9 mouse cellular contexts compared by ENCODE assay signal in genomic region chr16:10749824-10750223, GRCm38 (mm10). TPM values are rescaled to one million over a fixed set of nuclear protein-coding genes. Genes with fewer than 3 reads are reported as not detected.
DNase-seq lines count a peak whose midpoint lies in the region; ATAC-seq lines count a peak whose summit lies in the region.
"Had no signal": no experiment of that assay in that cellular context is flagged by ENCODE, and none has a peak within 500 bp of the region (broad histone marks: within the 10 kb centered on the region; RNA-seq: fewer than 3 reads in every experiment).

No protein-coding gene starts in this region.

- H3K9me3 ChIP-seq in heart, embryonic 12.5 days (replicated peaks): no peaks in the 10 kb centered on the region
- H3K9me3 ChIP-seq in intestine, embryonic 14.5 days (ENCODE audit: control insufficient read depth, low read length): no peaks in the 10 kb centered on the region
- no peaks in the 10 kb centered on the region for H3K9me3 ChIP-seq in stomach, embryonic 16.5 days (replicated peaks; ENCODE audit: control insufficient read depth, low read length)
- no peaks in the 10 kb centered on the region for H3K9me3 ChIP-seq in midbrain, embryonic 13.5 days
- no peaks in the 10 kb centered on the region for H3K9me3 ChIP-seq in midbrain, embryonic 11.5 days (ENCODE audit: control insufficient read depth, low read length)

- no peaks in the 10 kb centered on the region for H3K36me3 ChIP-seq in heart, embryonic 12.5 days
- no peaks in the 10 kb centered on the region for H3K36me3 ChIP-seq in intestine, embryonic 14.5 days (ENCODE audit: control insufficient read depth, insufficient read depth, low read length)
- no peaks in the 10 kb centered on the region for H3K36me3 ChIP-seq in stomach, embryonic 16.5 days (ENCODE audit: control insufficient read depth, insufficient read depth, low read length)
- H3K36me3 ChIP-seq in midbrain, embryonic 13.5 days: no peaks in the 10 kb centered on the region
- H3K36me3 ChIP-seq in midbrain, embryonic 11.5 days (ENCODE audit: control insufficient read depth, insufficient read depth, low read length): no peaks in the 10 kb centered on the region

- no peak overlapping the region for H3K4me2 ChIP-seq in heart, embryonic 12.5 days
- no peak overlapping the region for H3K4me2 ChIP-seq in intestine, embryonic 14.5 days (ENCODE audit: low read length)
- no peak overlapping the region for H3K4me2 ChIP-seq in stomach, embryonic 16.5 days (ENCODE audit: low read depth, low read length)
- no peak overlapping the region for H3K4me2 ChIP-seq in midbrain, embryonic 13.5 days (replicated peaks)
- no peak overlapping the region for H3K4me2 ChIP-seq in midbrain, embryonic 11.5 days

- 25% methylated on average over 7 of the region's 7 CpGs for WGBS in heart, embryonic 12.5 days
- WGBS in intestine, embryonic 14.5 days: 32% methylated on average over 7 of the region's 7 CpGs
- WGBS in stomach, embryonic 16.5 days: 41% methylated on average over 7 of the region's 7 CpGs
- WGBS in midbrain, embryonic 13.5 days: 76% methylated on average over 7 of the region's 7 CpGs
- 82% methylated on average over 7 of the region's 7 CpGs for WGBS in midbrain, embryonic 11.5 days

- ATAC-seq in heart, embryonic 12.5 days (ENCODE audit: insufficient number of reproducible peaks, low FRiP score): peak; percentile 71; the same call in 1 of the 2 replicates
- ATAC-seq in intestine, embryonic 14.5 days (replicated peaks; ENCODE audit: low FRiP score, low TSS enrichment, low read depth): peak; percentile 72
- peak; percentile 56; the same call in 1 of the 2 replicates for ATAC-seq in stomach, embryonic 16.5 days (ENCODE audit: insufficient read depth, low FRiP score)
- no peak; the same call in 1 of the 2 replicates for ATAC-seq in midbrain, embryonic 13.5 days
- no peak for ATAC-seq in midbrain, embryonic 11.5 days (ENCODE audit: low FRiP score)

- H3K9ac ChIP-seq in heart, embryonic 12.5 days: no peak overlapping the region
- no peak overlapping the region for H3K9ac ChIP-seq in intestine, embryonic 14.5 days (ENCODE audit: low read length)
- H3K9ac ChIP-seq in stomach, embryonic 16.5 days (ENCODE audit: low read length): no peak overlapping the region
- no peak overlapping the region for H3K9ac ChIP-seq in midbrain, embryonic 13.5 days (replicated peaks)
- no peak overlapping the region for H3K9ac ChIP-seq in midbrain, embryonic 11.5 days (ENCODE audit: low read length)

- H3K27me3 ChIP-seq in heart, embryonic 12.5 days (replicated peaks): no peaks in the 10 kb centered on the region
- no peaks in the 10 kb centered on the region for H3K27me3 ChIP-seq in intestine, embryonic 14.5 days (replicated peaks; ENCODE audit: control insufficient read depth, insufficient read depth, low read length)
- H3K27me3 ChIP-seq in stomach, embryonic 16.5 days (ENCODE audit: control insufficient read depth, insufficient read depth, low read length): no peaks in the 10 kb centered on the region
- no peaks in the 10 kb centered on the region for H3K27me3 ChIP-seq in midbrain, embryonic 13.5 days
- H3K27me3 ChIP-seq in midbrain, embryonic 11.5 days (ENCODE audit: control insufficient read depth, insufficient read depth, low read length): no peaks in the 10 kb centered on the region

- no peak overlapping the region for H3K4me3 ChIP-seq in heart, embryonic 12.5 days
- H3K4me3 ChIP-seq in intestine, embryonic 14.5 days (ENCODE audit: low read depth, low read length): no peak overlapping the region
- no peak overlapping the region for H3K4me3 ChIP-seq in stomach, embryonic 16.5 days (replicated peaks; ENCODE audit: low read length)
- H3K4me3 ChIP-seq in midbrain, embryonic 13.5 days (replicated peaks): no peak overlapping the region
- H3K4me3 ChIP-seq in midbrain, embryonic 11.5 days (ENCODE audit: low read depth, low read length): no peak overlapping the region

- peaks cover 17% of the 10 kb centered on the region for H3K4me1 ChIP-seq in heart, embryonic 12.5 days (replicated peaks)
- peaks cover 14% of the 10 kb centered on the region for H3K4me1 ChIP-seq in intestine, embryonic 14.5 days (replicated peaks; ENCODE audit: control insufficient read depth, insufficient read depth, low read length)
- peaks cover 9% of the 10 kb centered on the region; the same call in 1 of the 2 replicates for H3K4me1 ChIP-seq in stomach, embryonic 16.5 days (ENCODE audit: control insufficient read depth, insufficient read depth, low read length)
- 0 out of 2 replicates have a peak, but pooled peaks cover 3% of the 10 kb centered on the region for H3K4me1 ChIP-seq in midbrain, embryonic 13.5 days (replicated peaks)
- H3K4me1 ChIP-seq in midbrain, embryonic 11.5 days (ENCODE audit: control insufficient read depth, insufficient read depth, low read length): no peaks in the 10 kb centered on the region

- no peak for DNase-seq in heart, adult 18-20 months
- peak; percentile 48 for DNase-seq in retina, postnatal 1 day
- DNase-seq in retina, embryonic 14.5 days (ENCODE audit: low spot score): no peak
- no peak for DNase-seq in intestine, embryonic 14.5 days (ENCODE audit: low spot score)
- no peak for DNase-seq in midbrain, embryonic 11.5 days (ENCODE audit: low spot score, missing footprints)

- H3K27ac ChIP-seq in heart, embryonic 12.5 days (ENCODE audit: poor library complexity, severe bottlenecking): 0 out of 2 replicates have a peak overlapping the region, but pooled peaks have one; percentile 10
- H3K27ac ChIP-seq in intestine, embryonic 14.5 days (ENCODE audit: low read depth): no peak overlapping the region
- no peak overlapping the region for H3K27ac ChIP-seq in stomach, embryonic 16.5 days (ENCODE audit: low read length)
- no peak overlapping the region for H3K27ac ChIP-seq in midbrain, embryonic 13.5 days
- no peak overlapping the region for H3K27ac ChIP-seq in midbrain, embryonic 11.5 days (ENCODE audit: low read depth, low read length)
- H3K27ac ChIP-seq: macrophage had no signal

RNA-seq across cellular contexts. Expression of gene Socs1, which starts 35.5 kb away (rescaled TPM):
- 6.0 and 6.2 TPM in 2 replicates for polyA plus RNA-seq in heart, embryonic 12.5 days (2016; fragmentation: Nextera tagmentation; extraction: Ambion mirVana)
- under 1 TPM; 0.35 to 0.75 TPM for total RNA-seq in heart, adult 18-20 months (2021)
- polyA plus RNA-seq in intestine, embryonic 14.5 days (2014; fragmentation: Nextera tagmentation; extraction: Ambion mirVana): 5.6 and 6.1 TPM in 2 replicates
- 6.2 and 7.3 TPM in 2 replicates for polyA plus RNA-seq in stomach, embryonic 16.5 days (2015; fragmentation: Nextera tagmentation; extraction: Ambion mirVana)
- 1.3 and 2.3 TPM in 2 replicates for polyA plus RNA-seq in midbrain, embryonic 13.5 days (2015; fragmentation: Nextera tagmentation; extraction: Ambion mirVana)
- 2.2 and 2.5 TPM in 2 replicates for polyA plus RNA-seq in midbrain, embryonic 11.5 days (2014; fragmentation: Nextera tagmentation; extraction: Ambion mirVana)

RNA-seq across cellular contexts. Expression of gene Tnp2, which starts 38.6 kb away (rescaled TPM):
- not detected in 2 replicates for polyA plus RNA-seq in heart, embryonic 12.5 days (2016; fragmentation: Nextera tagmentation; extraction: Ambion mirVana)
- not detected for total RNA-seq in heart, adult 18-20 months (2021)
- not detected in 2 replicates for polyA plus RNA-seq in intestine, embryonic 14.5 days (2014; fragmentation: Nextera tagmentation; extraction: Ambion mirVana)
- not detected in 2 replicates for polyA plus RNA-seq in stomach, embryonic 16.5 days (2015; fragmentation: Nextera tagmentation; extraction: Ambion mirVana)
- not detected in 2 replicates for polyA plus RNA-seq in midbrain, embryonic 13.5 days (2015; fragmentation: Nextera tagmentation; extraction: Ambion mirVana)
- polyA plus RNA-seq in midbrain, embryonic 11.5 days (2014; fragmentation: Nextera tagmentation; extraction: Ambion mirVana): not detected in 2 replicates
- polyA plus RNA-seq: macrophage had no signal

RNA-seq across cellular contexts. Expression of gene Prm3, which starts 40.9 kb away (rescaled TPM):
- polyA plus RNA-seq in heart, embryonic 12.5 days (2016; fragmentation: Nextera tagmentation; extraction: Ambion mirVana): not detected in 2 replicates
- total RNA-seq in heart, adult 18-20 months (2021): not detected
- polyA plus RNA-seq in intestine, embryonic 14.5 days (2014; fragmentation: Nextera tagmentation; extraction: Ambion mirVana): not detected in 2 replicates
- not detected in 2 replicates for polyA plus RNA-seq in stomach, embryonic 16.5 days (2015; fragmentation: Nextera tagmentation; extraction: Ambion mirVana)
- polyA plus RNA-seq in midbrain, embryonic 13.5 days (2015; fragmentation: Nextera tagmentation; extraction: Ambion mirVana): not detected in 2 replicates
- not detected in 2 replicates for polyA plus RNA-seq in midbrain, embryonic 11.5 days (2014; fragmentation: Nextera tagmentation; extraction: Ambion mirVana)
- polyA plus RNA-seq: macrophage had no signal

RNA-seq across cellular contexts. Expression of gene Prm2, which starts 46.1 kb away (rescaled TPM):
- polyA plus RNA-seq in heart, embryonic 12.5 days (2016; fragmentation: Nextera tagmentation; extraction: Ambion mirVana): not detected in 2 replicates
- not detected for total RNA-seq in heart, adult 18-20 months (2021)
- polyA plus RNA-seq in intestine, embryonic 14.5 days (2014; fragmentation: Nextera tagmentation; extraction: Ambion mirVana): not detected in 2 replicates
- polyA plus RNA-seq in stomach, embryonic 16.5 days (2015; fragmentation: Nextera tagmentation; extraction: Ambion mirVana): not detected in 2 replicates
- polyA plus RNA-seq in midbrain, embryonic 13.5 days (2015; fragmentation: Nextera tagmentation; extraction: Ambion mirVana): not detected in 2 replicates
- polyA plus RNA-seq in midbrain, embryonic 11.5 days (2014; fragmentation: Nextera tagmentation; extraction: Ambion mirVana): not detected in 2 replicates
- polyA plus RNA-seq: macrophage had no signal

RNA-seq across cellular contexts. Expression of gene Prm1, which starts 55.8 kb away (rescaled TPM):
- polyA plus RNA-seq in heart, embryonic 12.5 days (2016; fragmentation: Nextera tagmentation; extraction: Ambion mirVana): 0.48 TPM in 1 of 2 replicates, not detected in the other
- not detected for total RNA-seq in heart, adult 18-20 months (2021)
- polyA plus RNA-seq in intestine, embryonic 14.5 days (2014; fragmentation: Nextera tagmentation; extraction: Ambion mirVana): not detected in 2 replicates
- polyA plus RNA-seq in stomach, embryonic 16.5 days (2015; fragmentation: Nextera tagmentation; extraction: Ambion mirVana): not detected in 2 replicates
- polyA plus RNA-seq in midbrain, embryonic 13.5 days (2015; fragmentation: Nextera tagmentation; extraction: Ambion mirVana): not detected in 2 replicates
- not detected in 2 replicates for polyA plus RNA-seq in midbrain, embryonic 11.5 days (2014; fragmentation: Nextera tagmentation; extraction: Ambion mirVana)
- polyA plus RNA-seq: macrophage had no signal

Comparison
In these comparisons a context has a peak if more than half of its experiments do, and no peak if none do; other contexts are left out.
1. ATAC-seq: peak in heart, embryonic 12.5 days (single experiment), intestine, embryonic 14.5 days (single experiment) and stomach, embryonic 16.5 days (single experiment); none in midbrain, embryonic 13.5 days (single experiment) and midbrain, embryonic 11.5 days (single experiment).